Comparison of ENCODE assay signal across 8 mouse cellular contexts in the genomic region with DNA sequence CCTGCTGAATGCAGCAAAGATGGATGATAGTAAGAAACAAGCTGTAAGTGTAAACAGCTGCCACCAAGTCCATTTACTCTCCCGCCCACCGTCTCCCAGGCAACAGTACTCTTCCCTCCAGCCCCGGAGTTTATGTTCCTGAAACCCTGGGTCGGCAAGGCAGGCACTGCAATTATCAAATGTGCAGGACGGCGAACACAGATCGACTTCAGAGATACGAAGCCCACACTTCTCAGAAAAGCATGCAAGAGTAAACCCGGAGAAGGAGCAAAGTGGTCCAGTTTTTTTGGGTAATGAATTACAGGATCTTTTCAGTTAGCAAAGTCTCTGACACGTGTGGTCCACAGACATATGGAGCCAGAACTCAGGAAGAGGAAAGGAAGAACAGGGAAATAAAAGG. TPM values are rescaled to one million over a fixed set of nuclear protein-coding genes. Genes with fewer than 3 reads are reported as not detected.
DNase-seq lines count a peak whose midpoint lies in the region; ATAC-seq lines count a peak whose summit lies in the region.

No protein-coding gene starts in this region.

- H3K4me2 ChIP-seq in lung, embryonic 16.5 days (ENCODE audit: low read depth, low read length): peak overlapping the region; percentile 91
- peak overlapping the region; percentile 72 for H3K4me2 ChIP-seq in forebrain, embryonic 11.5 days (ENCODE audit: low read depth, low read length, severe bottlenecking)
- H3K4me2 ChIP-seq in limb, embryonic 12.5 days: peak overlapping the region; percentile 73

- 3% methylated on average over 10 of the region's 10 CpGs for WGBS in lung, embryonic 16.5 days
- WGBS in forebrain, embryonic 11.5 days: 14% methylated on average over 10 of the region's 10 CpGs
- 1% methylated on average over 10 of the region's 10 CpGs for WGBS in limb, embryonic 12.5 days

- H3K27me3 ChIP-seq in lung, embryonic 16.5 days (ENCODE audit: control insufficient read depth, insufficient read depth, low read depth, low read length): no peaks in the 10 kb centered on the region
- H3K27me3 ChIP-seq in forebrain, embryonic 11.5 days (ENCODE audit: control insufficient read depth, insufficient read depth, low read length): no peaks in the 10 kb centered on the region
- H3K27me3 ChIP-seq in limb, embryonic 12.5 days: no peaks in the 10 kb centered on the region; the same call in 1 of the 2 replicates

- ATAC-seq in lung, embryonic 16.5 days (ENCODE audit: low read depth): no peak
- no peak for ATAC-seq in forebrain, embryonic 11.5 days (replicated peaks; ENCODE audit: low FRiP score)
- no peak for ATAC-seq in limb, embryonic 12.5 days (ENCODE audit: insufficient number of reproducible peaks, insufficient read depth, low FRiP score, low TSS enrichment, low read depth)

- no peaks in the 10 kb centered on the region for H3K9me3 ChIP-seq in lung, embryonic 16.5 days (ENCODE audit: control insufficient read depth, low read length)
- no peaks in the 10 kb centered on the region for H3K9me3 ChIP-seq in forebrain, embryonic 11.5 days (ENCODE audit: control insufficient read depth, low read length)
- H3K9me3 ChIP-seq in limb, embryonic 12.5 days: no peaks in the 10 kb centered on the region

- H3K36me3 ChIP-seq in lung, embryonic 16.5 days (ENCODE audit: control insufficient read depth, insufficient read depth, low read length): peaks cover 6% of the 10 kb centered on the region; the same call in 1 of the 2 replicates
- no peaks in the 10 kb centered on the region; the same call in 1 of the 2 replicates for H3K36me3 ChIP-seq in forebrain, embryonic 11.5 days (ENCODE audit: control insufficient read depth, insufficient read depth, low read length)
- peaks cover 22% of the 10 kb centered on the region for H3K36me3 ChIP-seq in limb, embryonic 12.5 days

- no peak overlapping the region for H3K27ac ChIP-seq in lung, embryonic 16.5 days (ENCODE audit: low read length)
- no peak overlapping the region for H3K27ac ChIP-seq in forebrain, embryonic 11.5 days (ENCODE audit: low read depth, low read length)
- no peak overlapping the region; the same call in 1 of the 2 replicates for H3K27ac ChIP-seq in limb, embryonic 12.5 days

- H3K9ac ChIP-seq in lung, embryonic 16.5 days (ENCODE audit: low read length): peak overlapping the region; percentile 39
- peak overlapping the region; percentile 80 for H3K9ac ChIP-seq in forebrain, embryonic 11.5 days (ENCODE audit: low read length)
- H3K9ac ChIP-seq in limb, embryonic 12.5 days (replicated peaks): peak overlapping the region; percentile 32

- H3K4me1 ChIP-seq in lung, embryonic 16.5 days (replicated peaks; ENCODE audit: control insufficient read depth, insufficient read depth, low read length): peaks cover 14% of the 10 kb centered on the region
- peaks cover 8% of the 10 kb centered on the region for H3K4me1 ChIP-seq in forebrain, embryonic 11.5 days (replicated peaks; ENCODE audit: control insufficient read depth, insufficient read depth, low read length)
- H3K4me1 ChIP-seq in limb, embryonic 12.5 days (replicated peaks): peaks cover 14% of the 10 kb centered on the region

- DNase-seq in lung, postnatal 25 days (ENCODE audit: low spot score): no peak
- DNase-seq in ZHBTc4 (ENCODE audit: low read depth, low spot score): peak; percentile 29
- DNase-seq in forebrain, embryonic 11.5 days (ENCODE audit: low spot score): peak; percentile 66
- DNase-seq in retina, embryonic 14.5 days (ENCODE audit: low spot score): peak; percentile 29
- DNase-seq in thymus, postnatal 10 days (ENCODE audit: low spot score in 2 of 2): no peak
- no peak for DNase-seq in frontal cortex, postnatal 25 days (ENCODE audit: low spot score in 2 of 2)

- peak overlapping the region; percentile 98 for H3K4me3 ChIP-seq in lung, embryonic 16.5 days (ENCODE audit: low read length)
- H3K4me3 ChIP-seq in forebrain, embryonic 11.5 days (ENCODE audit: low read depth, low read length): peak overlapping the region; percentile 80
- H3K4me3 ChIP-seq in limb, embryonic 12.5 days (replicated peaks): peak overlapping the region; percentile 93

RNA-seq across cellular contexts. Expression of gene Mthfd2, which starts 9.7 kb away (rescaled TPM):
- 26.0 and 27.4 TPM in 2 replicates for polyA plus RNA-seq in lung, embryonic 16.5 days (2015; fragmentation: Nextera tagmentation; extraction: Ambion mirVana)
- polyA plus RNA-seq in forebrain, embryonic 11.5 days (2014; fragmentation: Nextera tagmentation; extraction: Ambion mirVana): 48.0 and 48.1 TPM in 2 replicates
- polyA plus RNA-seq in limb, embryonic 12.5 days (2016; fragmentation: Nextera tagmentation; extraction: Ambion mirVana): 43.2 and 47.1 TPM in 2 replicates

RNA-seq across cellular contexts. Expression of gene Mob1a, which starts 9.8 kb away (rescaled TPM):
- 72.6 and 72.7 TPM in 2 replicates for polyA plus RNA-seq in lung, embryonic 16.5 days (2015; fragmentation: Nextera tagmentation; extraction: Ambion mirVana)
- polyA plus RNA-seq in forebrain, embryonic 11.5 days (2014; fragmentation: Nextera tagmentation; extraction: Ambion mirVana): 69.7 TPM in 2 replicates
- polyA plus RNA-seq in limb, embryonic 12.5 days (2016; fragmentation: Nextera tagmentation; extraction: Ambion mirVana): 65.4 and 68.7 TPM in 2 replicates

RNA-seq across cellular contexts. Expression of gene Bola3, which starts 32.9 kb away (rescaled TPM):
- polyA plus RNA-seq in lung, embryonic 16.5 days (2015; fragmentation: Nextera tagmentation; extraction: Ambion mirVana): 132 and 133 TPM in 2 replicates
- polyA plus RNA-seq in forebrain, embryonic 11.5 days (2014; fragmentation: Nextera tagmentation; extraction: Ambion mirVana): 128 and 140 TPM in 2 replicates
- polyA plus RNA-seq in limb, embryonic 12.5 days (2016; fragmentation: Nextera tagmentation; extraction: Ambion mirVana): 140 TPM in 2 replicates

Comparison
In these comparisons a context has a peak if more than half of its experiments do, and no peak if none do; other contexts are left out.
1. DNase-seq: peak in ZHBTc4 (single experiment), forebrain, embryonic 11.5 days (single experiment) and retina, embryonic 14.5 days (single experiment); none in lung, postnatal 25 days (single experiment), thymus, postnatal 10 days (0 of 2) and frontal cortex, postnatal 25 days (0 of 2).
2. Peak in every context shown above with its lines, with median percentiles within 50 percentile points of each other: H3K4me2 ChIP-seq, H3K4me3 ChIP-seq and H3K9ac ChIP-seq.